Mouse (Mus musculus): Measurements from ENCODE around the gene Gpr174. TPM values are rescaled to one million over a fixed set of nuclear protein-coding genes. Genes with fewer than 3 reads are reported as not detected.
"Not testable (repeated sequence)": the region's sequence is repeated elsewhere in the genome, so short reads cannot be mapped to it uniquely, and the experiment has no call there.

Gpr174 gene
- 0.34 TPM in 1 of 2 replicates, not detected in the other for polyA plus RNA-seq (2015; fragmentation: Nextera tagmentation; extraction: Ambion mirVana)

DNA sequence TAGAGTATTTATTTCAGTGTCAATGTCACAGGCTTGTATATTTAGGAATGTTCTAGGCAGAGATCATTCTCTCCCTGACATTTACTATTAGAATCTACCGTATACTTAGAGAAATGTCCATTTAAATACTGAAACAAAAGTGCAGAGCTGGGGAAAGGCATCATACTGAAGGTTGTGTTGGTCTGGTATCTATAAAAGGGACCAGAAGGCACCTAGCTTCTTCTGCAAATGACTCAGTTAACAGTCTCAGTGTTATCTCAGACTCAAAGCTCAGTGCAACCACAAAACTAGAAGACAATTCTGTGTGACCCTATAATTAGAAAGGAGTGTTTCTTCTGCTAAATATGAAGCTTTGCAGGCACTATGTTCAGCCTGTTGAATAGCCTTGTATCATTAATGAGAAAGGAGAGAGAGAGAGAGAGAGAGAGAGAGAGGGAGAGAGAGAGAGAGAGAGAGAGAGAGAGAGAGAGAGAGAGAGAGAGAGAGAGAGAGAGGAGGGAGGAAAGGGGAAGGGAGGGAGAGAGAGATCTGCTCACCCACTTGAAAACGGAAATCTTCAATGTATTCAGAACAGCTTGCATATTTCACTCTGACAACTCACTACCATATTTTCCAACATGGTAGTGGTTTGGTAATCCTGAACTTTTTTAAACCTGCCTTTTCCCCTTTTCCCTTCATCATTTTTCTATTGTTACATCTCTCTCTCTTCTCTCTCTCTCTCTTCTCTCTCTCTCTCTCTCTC, at the start of gene Gpr174:
Gpr174 (plus strand) TSS at position 393 of the 742 bp plus-strand sequence.
- 60% methylated on average over 2 of the region's 2 CpGs for WGBS

DNA sequence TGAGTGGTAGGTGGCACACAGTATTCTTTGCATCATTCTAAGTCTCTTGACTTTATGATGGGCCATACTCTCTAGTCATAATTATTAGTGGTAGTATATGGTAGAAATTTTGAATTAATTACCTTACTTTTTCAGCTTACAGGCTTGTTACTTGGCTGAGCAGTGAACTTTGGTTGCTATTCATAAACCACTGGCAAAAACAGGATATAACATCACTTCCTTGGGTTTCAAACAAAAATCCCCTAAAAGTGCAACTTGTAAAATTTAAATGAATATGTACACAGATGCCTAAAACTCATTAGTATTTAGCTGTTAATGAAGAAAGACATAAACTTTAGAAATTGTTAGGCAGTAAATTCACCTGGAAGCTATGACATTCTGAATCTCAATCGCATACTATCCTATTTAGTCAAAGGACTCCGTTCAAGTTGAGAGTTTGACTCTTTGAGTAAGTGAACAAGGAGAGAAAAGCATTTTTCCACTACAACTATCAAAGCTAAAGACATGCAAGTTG, 38.0 kb upstream of the Gpr174 start:
- Histone ChIP-seq H3K27me3 (replicated peaks) (no peaks in the 10 kb centered on the region), H3K4me1 (no peaks in the 10 kb centered on the region)
- WGBS, result 95% methylated on average over 2 of the region's 2 CpGs

More for the DNA sequence above, at the start of gene Gpr174:
- H3K4me3 ChIP-seq (replicated peaks), result no peak within 1 kb of the TSS
- no peak within 1 kb of the TSS for H3K9ac ChIP-seq (replicated peaks)
- no peak within 1 kb of the TSS for H3K27ac ChIP-seq (replicated peaks)
- H3K9me3 ChIP-seq (replicated peaks), result no peaks in the 10 kb centered on the region
- H3K4me2 ChIP-seq, result no peak within 1 kb of the TSS
- no peaks in the 10 kb centered on the region for H3K36me3 ChIP-seq
- no peaks in the 10 kb centered on the region for H3K27me3 ChIP-seq (replicated peaks)
- H3K4me1 ChIP-seq, result no peaks in the 10 kb centered on the region
- no peak for ATAC-seq (ENCODE audit: low FRiP score)

DNA sequence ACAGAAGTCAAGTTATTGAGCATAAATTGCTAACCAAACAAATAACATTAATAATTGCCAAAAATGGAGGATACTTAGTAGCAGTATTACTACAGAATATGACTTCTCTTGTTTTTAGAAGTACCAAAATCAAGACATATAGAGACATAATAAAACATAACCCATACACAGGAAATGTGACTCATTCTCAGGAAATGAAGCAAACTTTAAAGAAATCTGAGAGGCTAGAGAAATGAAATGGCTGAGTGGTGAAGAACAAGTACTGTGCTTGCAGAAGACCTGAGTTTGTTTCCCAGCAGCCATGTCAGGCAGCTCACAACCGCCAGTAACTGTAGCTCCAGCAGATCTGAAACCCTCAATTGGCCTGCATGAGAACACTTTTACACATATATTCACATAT, 30.8 kb upstream of the Gpr174 start:
- no peak for ATAC-seq (ENCODE audit: low FRiP score)
- 78% methylated on average over 1 of the region's 1 CpGs for WGBS
- no peaks in the 10 kb centered on the region for H3K36me3 ChIP-seq
- H3K27ac ChIP-seq (replicated peaks), result no peak overlapping the region
- H3K4me2 ChIP-seq, result no peak overlapping the region
- no peaks in the 10 kb centered on the region for H3K4me1 ChIP-seq
- no peaks in the 10 kb centered on the region for H3K9me3 ChIP-seq (replicated peaks)
- no peak overlapping the region for H3K9ac ChIP-seq (replicated peaks)
- H3K4me3 ChIP-seq (replicated peaks), result no peak overlapping the region
- no peaks in the 10 kb centered on the region for H3K27me3 ChIP-seq (replicated peaks)

More for the DNA sequence above, 38.0 kb upstream of the Gpr174 start:
- no peaks in the 10 kb centered on the region for H3K9me3 ChIP-seq (replicated peaks)
- H3K36me3 ChIP-seq, result no peaks in the 10 kb centered on the region
- no peak overlapping the region for H3K9ac ChIP-seq (replicated peaks)
- no peak overlapping the region for H3K27ac ChIP-seq (replicated peaks)
- no peak for ATAC-seq (ENCODE audit: low FRiP score)
- no peak overlapping the region for H3K4me2 ChIP-seq
- H3K4me3 ChIP-seq (replicated peaks), result no peak overlapping the region

DNA sequence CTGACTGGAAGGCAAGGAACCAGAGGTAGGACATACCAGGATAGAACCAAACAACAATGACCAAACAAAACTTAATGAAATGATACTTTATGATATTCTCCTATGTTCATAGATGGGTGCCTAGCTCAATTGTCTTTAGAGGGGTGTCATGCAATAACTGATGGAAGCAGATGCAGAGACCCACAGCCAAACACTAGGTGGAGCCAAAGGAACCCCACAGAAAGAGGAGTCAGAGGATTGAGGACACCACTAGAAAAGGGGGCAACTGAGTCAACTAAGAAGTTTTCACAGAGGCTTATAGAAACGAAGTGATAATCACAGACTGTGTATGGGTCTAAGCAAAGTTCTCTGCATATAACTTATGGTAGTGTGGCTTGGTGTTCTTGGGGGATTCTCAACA, 24.5 kb upstream of the Gpr174 start:
- 38% methylated on average over 1 of the region's 1 CpGs for WGBS
- ATAC-seq (ENCODE audit: low FRiP score), result no peak

DNA sequence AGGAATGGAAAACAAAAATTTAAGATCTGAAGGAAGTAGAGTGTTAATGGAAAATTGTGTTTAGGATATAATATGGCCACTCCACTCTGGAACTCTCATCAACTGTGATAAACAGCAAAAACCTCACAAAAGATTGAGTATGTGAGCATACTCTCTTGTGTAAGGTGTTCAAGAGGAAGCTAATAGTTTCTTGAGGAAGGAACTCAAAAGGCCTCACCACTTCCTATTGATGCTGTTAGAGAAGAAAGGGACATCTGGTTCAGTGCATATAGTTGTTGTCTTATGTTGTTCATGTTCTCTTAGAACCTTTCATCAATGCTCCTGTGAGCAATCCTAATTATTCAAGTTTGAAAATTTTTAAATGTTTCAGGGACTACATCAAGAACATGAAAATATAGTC, 21.0 kb upstream of the Gpr174 start:
- Histone ChIP-seq H3K9me3 (replicated peaks) (no peaks in the 10 kb centered on the region), H3K27ac (replicated peaks) (no peak overlapping the region), H3K4me1 (no peaks in the 10 kb centered on the region), H3K4me2 (no peak overlapping the region), H3K4me3 (replicated peaks) (no peak overlapping the region), H3K36me3 (no peaks in the 10 kb centered on the region), H3K9ac (replicated peaks) (no peak overlapping the region), H3K27me3 (replicated peaks) (no peaks in the 10 kb centered on the region)
- ATAC-seq (ENCODE audit: low FRiP score), result no peak

More for the DNA sequence above, 24.5 kb upstream of the Gpr174 start:
- Histone ChIP-seq H3K9ac (replicated peaks) (no peak overlapping the region), H3K4me2 (no peak overlapping the region), H3K27me3 (replicated peaks) (no peaks in the 10 kb centered on the region), H3K4me1 (no peaks in the 10 kb centered on the region), H3K36me3 (no peaks in the 10 kb centered on the region), H3K4me3 (replicated peaks) (no peak overlapping the region), H3K27ac (replicated peaks) (no peak overlapping the region), H3K9me3 (replicated peaks) (no peaks in the 10 kb centered on the region)

DNA sequence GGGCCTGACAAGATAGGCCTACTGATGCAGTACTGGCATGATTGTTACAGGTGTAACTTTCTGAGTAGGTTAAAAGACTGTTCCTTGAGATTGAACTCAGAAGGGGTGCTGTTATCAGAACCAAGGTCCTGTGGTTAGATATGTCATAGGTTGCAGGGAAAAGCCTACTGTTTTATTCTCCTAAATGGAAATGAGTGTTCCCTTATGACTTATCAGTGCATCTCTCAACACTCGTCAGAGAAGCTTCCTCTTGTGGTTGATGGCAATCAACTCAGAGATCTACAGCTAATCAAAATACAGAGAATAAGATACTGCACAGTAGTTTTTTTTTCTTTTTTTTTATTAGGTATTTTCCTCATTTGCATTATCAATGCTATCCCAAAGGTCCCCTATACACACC, 19.2 kb upstream of the Gpr174 start:
- 88% methylated on average over 1 of the region's 1 CpGs for WGBS
- H3K27me3 ChIP-seq (replicated peaks), result no peaks in the 10 kb centered on the region
- H3K4me1 ChIP-seq, result no peaks in the 10 kb centered on the region
- no peak overlapping the region for H3K4me3 ChIP-seq (replicated peaks)
- H3K27ac ChIP-seq (replicated peaks), result no peak overlapping the region
- no peak for ATAC-seq (ENCODE audit: low FRiP score)
- H3K36me3 ChIP-seq, result no peaks in the 10 kb centered on the region
- no peak overlapping the region for H3K4me2 ChIP-seq
- H3K9me3 ChIP-seq (replicated peaks), result no peaks in the 10 kb centered on the region
- H3K9ac ChIP-seq (replicated peaks), result no peak overlapping the region

DNA sequence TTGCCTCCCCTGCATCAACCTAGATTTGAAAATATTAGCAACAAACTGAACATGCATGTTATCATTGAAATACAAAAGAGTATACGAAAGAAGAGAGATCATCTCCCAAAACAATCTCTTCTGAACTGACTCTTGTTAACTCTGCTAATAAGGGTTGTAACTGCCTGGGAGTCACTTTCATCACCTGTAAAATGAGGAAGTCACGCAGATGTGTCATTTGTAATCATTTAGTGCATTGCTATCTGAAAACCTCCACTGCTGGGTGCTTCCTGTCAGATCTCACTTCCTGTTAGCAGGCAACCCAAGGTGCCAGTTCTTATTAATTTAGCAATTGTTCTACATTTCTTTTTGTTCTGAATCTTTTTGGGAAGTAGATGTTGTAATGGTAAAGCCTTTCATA, 5.3 kb upstream of the Gpr174 start:
- no peaks in the 10 kb centered on the region for H3K27me3 ChIP-seq (replicated peaks)
- H3K4me2 ChIP-seq, result no peak overlapping the region
- no peak overlapping the region for H3K9ac ChIP-seq (replicated peaks)
- no peak overlapping the region for H3K4me3 ChIP-seq (replicated peaks)
- ATAC-seq (ENCODE audit: low FRiP score), result no peak
- H3K9me3 ChIP-seq (replicated peaks), result no peaks in the 10 kb centered on the region
- H3K27ac ChIP-seq (replicated peaks), result no peak overlapping the region
- 85% methylated on average over 2 of the region's 2 CpGs for WGBS
- H3K4me1 ChIP-seq, result no peaks in the 10 kb centered on the region
- H3K36me3 ChIP-seq, result no peaks in the 10 kb centered on the region

DNA sequence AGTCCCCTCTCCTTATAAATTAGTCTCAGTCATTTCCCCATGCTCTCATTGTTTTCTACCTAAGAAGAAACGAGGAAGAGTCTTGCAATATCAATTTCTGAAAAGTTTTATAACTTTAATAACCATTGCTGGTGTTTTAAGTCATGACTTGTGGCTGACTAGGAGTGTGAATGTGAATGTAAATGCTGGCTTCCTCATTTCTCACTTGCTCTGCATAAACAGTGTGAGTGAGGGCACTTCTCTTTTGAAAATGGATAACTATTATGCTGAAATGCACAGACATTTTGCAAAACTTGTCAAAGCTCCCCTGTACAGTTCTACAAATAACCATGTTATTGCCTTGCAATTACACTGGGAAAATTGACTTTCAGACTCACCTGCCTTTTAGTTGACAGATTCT, 8.9 kb downstream of the Gpr174 start:
- WGBS, result 37% methylated on average over 1 of the region's 1 CpGs
- ATAC-seq (ENCODE audit: low FRiP score), result no peak
- Histone ChIP-seq H3K4me3 (replicated peaks) (no peak overlapping the region), H3K4me1 (no peaks in the 10 kb centered on the region), H3K9ac (replicated peaks) (no peak overlapping the region), H3K27ac (replicated peaks) (no peak overlapping the region), H3K9me3 (replicated peaks) (no peaks in the 10 kb centered on the region), H3K27me3 (replicated peaks) (no peaks in the 10 kb centered on the region), H3K4me2 (no peak overlapping the region), H3K36me3 (no peaks in the 10 kb centered on the region)

DNA sequence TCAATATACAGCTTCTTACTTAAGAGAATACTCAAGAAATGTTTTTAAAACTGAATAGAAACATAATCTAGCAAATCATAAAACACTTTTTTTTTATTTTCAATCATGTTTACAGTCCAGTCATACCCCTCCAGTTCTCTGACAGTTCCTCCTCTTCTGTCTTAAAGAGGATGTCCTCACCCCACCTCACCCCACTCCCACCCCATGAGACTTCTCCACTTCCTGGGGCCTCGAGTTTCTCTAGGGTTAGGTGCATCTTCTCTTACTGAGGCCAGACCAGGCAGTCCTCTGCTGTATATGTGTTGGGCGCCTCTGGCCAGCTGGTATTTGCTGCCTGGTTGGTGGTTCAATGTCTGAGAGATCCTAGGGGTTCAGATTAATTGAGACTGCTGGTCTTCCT, 21.9 kb downstream of the Gpr174 start:
- no peak for ATAC-seq (ENCODE audit: low FRiP score)
- 75% methylated on average over 2 of the region's 2 CpGs for WGBS
- Histone ChIP-seq H3K4me1 (no peaks in the 10 kb centered on the region), H3K36me3 (no peaks in the 10 kb centered on the region), H3K4me3 (replicated peaks) (no peak overlapping the region), H3K27ac (replicated peaks) (no peak overlapping the region), H3K4me2 (no peak overlapping the region), H3K27me3 (replicated peaks) (no peaks in the 10 kb centered on the region), H3K9ac (replicated peaks) (no peak overlapping the region), H3K9me3 (replicated peaks) (no peaks in the 10 kb centered on the region)

DNA sequence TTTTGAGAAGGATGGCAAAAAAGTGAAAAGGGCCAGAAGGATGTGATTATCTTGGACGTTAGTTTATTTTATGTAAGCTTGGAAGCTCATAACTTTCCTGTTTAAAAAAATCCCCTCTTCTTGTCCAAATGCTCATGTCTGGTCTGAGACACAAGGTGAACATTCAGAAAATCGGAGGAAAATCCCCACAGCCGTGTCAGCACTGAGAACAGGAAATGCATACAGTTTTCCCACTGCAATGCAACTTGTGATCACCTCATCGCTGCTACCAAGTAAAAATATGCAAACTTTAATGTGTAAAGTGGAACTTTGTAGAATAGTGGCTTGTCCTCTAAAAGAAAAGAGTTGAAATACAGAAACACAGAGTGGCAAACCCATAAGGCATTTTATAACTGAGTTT, 28.5 kb downstream of the Gpr174 start:
- H3K9me3 ChIP-seq (replicated peaks), result no peaks in the 10 kb centered on the region
- H3K4me2 ChIP-seq, result no peak overlapping the region
- no peak overlapping the region for H3K4me3 ChIP-seq (replicated peaks)
- WGBS, result 83% methylated on average over 4 of the region's 4 CpGs
- H3K4me1 ChIP-seq, result no peaks in the 10 kb centered on the region
- ATAC-seq (ENCODE audit: low FRiP score), result no peak
- H3K27ac ChIP-seq (replicated peaks), result no peak overlapping the region
- H3K36me3 ChIP-seq, result no peaks in the 10 kb centered on the region
- H3K9ac ChIP-seq (replicated peaks), result no peak overlapping the region
- no peaks in the 10 kb centered on the region for H3K27me3 ChIP-seq (replicated peaks)

DNA sequence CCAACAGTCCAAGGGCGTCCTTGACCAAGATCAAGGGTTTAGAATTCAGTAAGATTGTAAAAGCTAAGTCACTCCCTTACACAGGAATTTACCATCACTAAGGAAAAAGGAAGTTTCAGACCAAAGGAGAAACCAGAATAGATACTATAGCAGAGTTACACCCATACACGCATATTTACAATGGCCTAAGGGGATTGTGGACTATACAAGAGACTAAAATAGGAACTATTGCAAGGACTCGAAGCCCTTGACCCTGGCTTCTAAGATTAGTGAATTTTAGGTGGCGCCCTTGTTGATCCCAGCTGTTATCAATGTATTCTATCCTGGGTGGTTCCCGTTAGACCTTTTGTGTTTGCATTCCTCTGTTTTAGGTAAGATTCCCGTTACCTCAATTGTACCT, 42.2 kb downstream of the Gpr174 start:
- H3K36me3 ChIP-seq; H3K4me3 ChIP-seq (replicated peaks); H3K9me3 ChIP-seq (replicated peaks); H3K4me1 ChIP-seq; ATAC-seq (ENCODE audit: low FRiP score); H3K9ac ChIP-seq (replicated peaks); H3K27me3 ChIP-seq (replicated peaks); H3K4me2 ChIP-seq; H3K27ac ChIP-seq (replicated peaks): not testable (repeated sequence)
- WGBS, result 93% methylated on average over 6 of the region's 6 CpGs

DNA sequence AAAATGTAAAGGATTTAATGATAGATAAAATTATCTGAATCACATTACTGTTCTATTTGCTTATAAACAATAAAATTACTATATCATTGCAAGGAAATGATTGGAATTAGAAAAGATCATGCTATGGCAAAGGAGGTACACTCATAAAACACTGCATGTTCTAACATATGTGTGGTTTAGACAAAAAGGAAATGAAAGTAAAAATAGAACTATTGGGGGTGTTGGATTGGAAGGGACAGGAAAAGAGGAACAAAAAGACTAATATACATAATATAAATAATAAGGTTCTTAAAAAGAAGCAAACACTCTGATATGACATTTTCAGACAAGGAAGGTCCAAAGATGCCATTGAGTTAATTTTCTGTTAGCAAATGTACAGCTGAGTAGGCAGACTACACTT, 43.1 kb downstream of the Gpr174 start:
- no peaks in the 10 kb centered on the region for H3K36me3 ChIP-seq
- ATAC-seq (ENCODE audit: low FRiP score), result no peak

More for the DNA sequence above, 43.1 kb downstream of the Gpr174 start:
- H3K9ac ChIP-seq (replicated peaks), result no peak overlapping the region
- H3K4me1 ChIP-seq, result no peaks in the 10 kb centered on the region
- H3K9me3 ChIP-seq (replicated peaks), result no peaks in the 10 kb centered on the region
- no peak overlapping the region for H3K4me3 ChIP-seq (replicated peaks)
- H3K4me2 ChIP-seq, result no peak overlapping the region
- no peaks in the 10 kb centered on the region for H3K27me3 ChIP-seq (replicated peaks)
- H3K27ac ChIP-seq (replicated peaks), result no peak overlapping the region
